Mouse (Mus musculus) ovary, adult 18-20 months (tissue): Measurements from ENCODE around the gene Crip1.

Experiments used
- DNase-seq: peaks from one replicate; pipeline ENCODE4 v3.0.0; 2022; ENCODE audit warnings: low spot score, mixed read lengths

Gene Crip1

GRCm38 (mm10) chr12:113146112-113147057 lies at the start of gene Crip1:
Gene Crip1 (plus strand): TSS chr12:113146316.
- DNase-seq, result peak; percentile 61

GRCm38 (mm10) chr12:113097040-113097439 lies 49.1 kb upstream of the Crip1 start:
- no peak for DNase-seq

- DNase-seq, result no peak
These were observed 48.3 kb upstream of the Crip1 start, which contains the start of gene Mta1 for GRCm38 (mm10) chr12:113097749-113098281. Gene Mta1 (plus strand): TSS chr12:113098278.

GRCm38 (mm10) chr12:113098530-113099151 lies 47.5 kb upstream of the Crip1 start:
- no peak for DNase-seq

GRCm38 (mm10) chr12:113099470-113100237 lies 46.5 kb upstream of the Crip1 start:
- DNase-seq, result no peak

- no peak for DNase-seq
These were observed 45.6 kb upstream of the Crip1 start for GRCm38 (mm10) chr12:113100448-113101076.

- no peak for DNase-seq
These were observed 44.7 kb upstream of the Crip1 start for GRCm38 (mm10) chr12:113101251-113101960.

GRCm38 (mm10) chr12:113102461-113102860 lies 43.7 kb upstream of the Crip1 start:
- DNase-seq, result peak; percentile 49

GRCm38 (mm10) chr12:113103846-113104451 lies 42.2 kb upstream of the Crip1 start:
- no peak for DNase-seq

GRCm38 (mm10) chr12:113106386-113106785 lies 39.7 kb upstream of the Crip1 start:
- peak; percentile 43 for DNase-seq

GRCm38 (mm10) chr12:113107431-113108124 lies 38.5 kb upstream of the Crip1 start:
- no peak for DNase-seq

GRCm38 (mm10) chr12:113108528-113109283 lies 37.4 kb upstream of the Crip1 start:
- DNase-seq, result no peak

- DNase-seq, result no peak
These were observed 36.3 kb upstream of the Crip1 start for GRCm38 (mm10) chr12:113109801-113110200.

- DNase-seq, result no peak
These were observed 32.0 kb upstream of the Crip1 start for GRCm38 (mm10) chr12:113114141-113114540.

- DNase-seq, result no peak
These were observed 31.1 kb upstream of the Crip1 start for GRCm38 (mm10) chr12:113114856-113115538.

- no peak for DNase-seq
These were observed 26.4 kb upstream of the Crip1 start for GRCm38 (mm10) chr12:113119516-113120410.

GRCm38 (mm10) chr12:113124726-113125125 lies 21.4 kb upstream of the Crip1 start:
- DNase-seq, result no peak
